Mouse (Mus musculus): Measurements from ENCODE around the gene Uhrf1bp1l. TPM values are rescaled to one million over a fixed set of nuclear protein-coding genes. Genes with fewer than 3 reads are reported as not detected.

Uhrf1bp1l gene
- polyA plus RNA-seq, 2 experiments, result 24.0 to 28.8 TPM

- WGBS, result 81% methylated on average over 7 of the region's 7 CpGs
- H3K4me3 ChIP-seq (replicated peaks; ENCODE audit: low read length), result no peak overlapping the region
- H3K27ac ChIP-seq (replicated peaks; ENCODE audit: low read depth, low read length), result no peak overlapping the region
- H3K4me2 ChIP-seq (replicated peaks; ENCODE audit: low read depth, low read length, severe bottlenecking), result no peak overlapping the region
- H3K9ac ChIP-seq (ENCODE audit: low read depth, low read length, severe bottlenecking), result no peak overlapping the region
- ATAC-seq (ENCODE audit: low FRiP score, low read depth), result no peak
- no peak for TF ChIP-seq POLR2A (IDR thresholded peaks at IDR 0.05; ENCODE audit: borderline replicate concordance, extremely low read depth, insufficient read depth, insufficient read length)
- no peaks in the 10 kb centered on the region for H3K27me3 ChIP-seq (ENCODE audit: control insufficient read depth, insufficient read depth, low read length)
- DNase-seq (ENCODE audit: low spot score), result no peak
- H3K9me3 ChIP-seq (ENCODE audit: control insufficient read depth, low read length), result no peaks in the 10 kb centered on the region
- no peaks in the 10 kb centered on the region for H3K4me1 ChIP-seq (ENCODE audit: control insufficient read depth, insufficient read depth, low read length)
- no peaks in the 10 kb centered on the region for H3K36me3 ChIP-seq (ENCODE audit: control insufficient read depth, insufficient read depth, low read length)
Measured at GRCm38 (mm10) chr10:89768352-89769020, 23.7 kb downstream of the Uhrf1bp1l start.

- TF ChIP-seq POLR2A (IDR thresholded peaks at IDR 0.05; ENCODE audit: borderline replicate concordance, extremely low read depth, insufficient read depth, insufficient read length), result no peak
- no peak for ATAC-seq (ENCODE audit: low FRiP score, low read depth)
- Histone ChIP-seq H3K4me1 (ENCODE audit: control insufficient read depth, insufficient read depth, low read length) (no peaks in the 10 kb centered on the region), H3K9ac (ENCODE audit: low read depth, low read length, severe bottlenecking) (no peak overlapping the region), H3K27me3 (ENCODE audit: control insufficient read depth, insufficient read depth, low read length) (no peaks in the 10 kb centered on the region), H3K9me3 (ENCODE audit: control insufficient read depth, low read length) (no peaks in the 10 kb centered on the region), H3K27ac (replicated peaks; ENCODE audit: low read depth, low read length) (no peak overlapping the region), H3K36me3 (ENCODE audit: control insufficient read depth, insufficient read depth, low read length) (no peaks in the 10 kb centered on the region), H3K4me2 (replicated peaks; ENCODE audit: low read depth, low read length, severe bottlenecking) (no peak overlapping the region), H3K4me3 (replicated peaks; ENCODE audit: low read length) (no peak overlapping the region)
- DNase-seq (ENCODE audit: low spot score), result no peak
- WGBS, result 82% methylated on average over 4 of the region's 4 CpGs
Measured at GRCm38 (mm10) chr10:89769096-89769495, 24.3 kb downstream of the Uhrf1bp1l start.

- 54% methylated on average over 2 of the region's 2 CpGs for WGBS
- H3K9me3 ChIP-seq (ENCODE audit: control insufficient read depth, low read length), result no peaks in the 10 kb centered on the region
- no peak overlapping the region for H3K27ac ChIP-seq (replicated peaks; ENCODE audit: low read depth, low read length)
- no peaks in the 10 kb centered on the region for H3K4me1 ChIP-seq (ENCODE audit: control insufficient read depth, insufficient read depth, low read length)
- ATAC-seq (ENCODE audit: low FRiP score, low read depth) (no peak), DNase-seq (ENCODE audit: low spot score) (no peak)
- no peak overlapping the region for H3K4me3 ChIP-seq (replicated peaks; ENCODE audit: low read length)
- no peak for TF ChIP-seq POLR2A (IDR thresholded peaks at IDR 0.05; ENCODE audit: borderline replicate concordance, extremely low read depth, insufficient read depth, insufficient read length)
- no peaks in the 10 kb centered on the region for H3K27me3 ChIP-seq (ENCODE audit: control insufficient read depth, insufficient read depth, low read length)
- H3K9ac ChIP-seq (ENCODE audit: low read depth, low read length, severe bottlenecking), result no peak overlapping the region
- peaks cover 5% of the 10 kb centered on the region for H3K36me3 ChIP-seq (ENCODE audit: control insufficient read depth, insufficient read depth, low read length)
- H3K4me2 ChIP-seq (replicated peaks; ENCODE audit: low read depth, low read length, severe bottlenecking), result no peak overlapping the region
Measured at GRCm38 (mm10) chr10:89771894-89772293, 27.1 kb downstream of the Uhrf1bp1l start.

DNA sequence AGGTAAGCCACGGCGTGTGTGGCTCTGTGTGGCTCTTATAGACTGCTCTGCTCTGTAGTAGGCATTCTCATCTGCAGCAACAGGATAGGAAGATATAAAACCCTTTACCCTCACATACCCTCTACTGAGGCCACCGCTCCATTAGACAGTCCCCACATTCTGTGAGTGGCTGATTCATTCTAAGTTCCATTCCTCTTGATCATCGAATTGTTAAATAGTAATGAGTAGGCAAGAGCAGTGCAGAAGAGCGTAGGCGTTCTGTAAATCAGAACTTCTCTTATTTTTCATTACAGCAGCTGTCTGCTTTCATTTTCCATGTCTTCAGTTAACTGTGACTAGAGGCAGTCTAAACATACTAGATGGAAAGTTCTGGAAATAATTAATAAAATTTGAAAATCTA, 31.2 kb downstream of the Uhrf1bp1l start:
- Histone ChIP-seq H3K9me3 (ENCODE audit: control insufficient read depth, low read length) (no peaks in the 10 kb centered on the region), H3K27ac (replicated peaks; ENCODE audit: low read depth, low read length) (no peak overlapping the region), H3K9ac (ENCODE audit: low read depth, low read length, severe bottlenecking) (no peak overlapping the region), H3K36me3 (ENCODE audit: control insufficient read depth, insufficient read depth, low read length) (peaks cover 16% of the 10 kb centered on the region), H3K4me2 (replicated peaks; ENCODE audit: low read depth, low read length, severe bottlenecking) (no peak overlapping the region), H3K27me3 (ENCODE audit: control insufficient read depth, insufficient read depth, low read length) (no peaks in the 10 kb centered on the region), H3K4me3 (replicated peaks; ENCODE audit: low read length) (no peak overlapping the region), H3K4me1 (ENCODE audit: control insufficient read depth, insufficient read depth, low read length) (no peaks in the 10 kb centered on the region)
- no peak for DNase-seq (ENCODE audit: low spot score)
- no peak for ATAC-seq (ENCODE audit: low FRiP score, low read depth)
- WGBS, result 96% methylated on average over 6 of the region's 6 CpGs
- TF ChIP-seq POLR2A (IDR thresholded peaks at IDR 0.05; ENCODE audit: borderline replicate concordance, extremely low read depth, insufficient read depth, insufficient read length), result no peak

DNA sequence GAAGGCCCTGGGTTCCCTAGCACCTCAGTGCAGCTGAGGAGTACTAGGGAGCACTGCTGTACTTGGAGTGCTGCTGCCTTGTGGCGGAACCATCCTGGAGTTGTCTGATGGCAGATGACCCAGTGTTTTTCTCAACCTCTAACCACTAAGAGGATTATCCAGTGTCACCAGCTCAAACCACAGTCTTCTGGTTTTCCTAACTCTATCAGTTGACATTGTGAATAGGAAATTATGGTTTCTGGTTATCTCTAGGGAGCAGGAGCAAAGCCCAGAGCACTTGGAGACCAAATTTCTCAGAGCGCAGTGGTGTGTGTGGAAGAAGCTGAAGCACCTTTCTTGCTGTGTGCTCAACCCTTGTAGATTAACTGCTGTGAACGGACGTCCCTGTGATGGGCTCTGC, 47.1 kb downstream of the Uhrf1bp1l start:
- Histone ChIP-seq H3K4me1 (ENCODE audit: control insufficient read depth, insufficient read depth, low read length) (no peaks in the 10 kb centered on the region), H3K4me3 (replicated peaks; ENCODE audit: low read length) (no peak overlapping the region), H3K27me3 (ENCODE audit: control insufficient read depth, insufficient read depth, low read length) (no peaks in the 10 kb centered on the region), H3K9ac (ENCODE audit: low read depth, low read length, severe bottlenecking) (no peak overlapping the region), H3K4me2 (replicated peaks; ENCODE audit: low read depth, low read length, severe bottlenecking) (no peak overlapping the region), H3K27ac (replicated peaks; ENCODE audit: low read depth, low read length) (no peak overlapping the region), H3K36me3 (ENCODE audit: control insufficient read depth, insufficient read depth, low read length) (peaks cover 11% of the 10 kb centered on the region), H3K9me3 (ENCODE audit: control insufficient read depth, low read length) (no peaks in the 10 kb centered on the region)
- DNase-seq (ENCODE audit: low spot score) (no peak), ATAC-seq (ENCODE audit: low FRiP score, low read depth) (no peak)
- 93% methylated on average over 4 of the region's 4 CpGs for WGBS
- no peak for TF ChIP-seq POLR2A (IDR thresholded peaks at IDR 0.05; ENCODE audit: borderline replicate concordance, extremely low read depth, insufficient read depth, insufficient read length)
